In the genomic region with DNA sequence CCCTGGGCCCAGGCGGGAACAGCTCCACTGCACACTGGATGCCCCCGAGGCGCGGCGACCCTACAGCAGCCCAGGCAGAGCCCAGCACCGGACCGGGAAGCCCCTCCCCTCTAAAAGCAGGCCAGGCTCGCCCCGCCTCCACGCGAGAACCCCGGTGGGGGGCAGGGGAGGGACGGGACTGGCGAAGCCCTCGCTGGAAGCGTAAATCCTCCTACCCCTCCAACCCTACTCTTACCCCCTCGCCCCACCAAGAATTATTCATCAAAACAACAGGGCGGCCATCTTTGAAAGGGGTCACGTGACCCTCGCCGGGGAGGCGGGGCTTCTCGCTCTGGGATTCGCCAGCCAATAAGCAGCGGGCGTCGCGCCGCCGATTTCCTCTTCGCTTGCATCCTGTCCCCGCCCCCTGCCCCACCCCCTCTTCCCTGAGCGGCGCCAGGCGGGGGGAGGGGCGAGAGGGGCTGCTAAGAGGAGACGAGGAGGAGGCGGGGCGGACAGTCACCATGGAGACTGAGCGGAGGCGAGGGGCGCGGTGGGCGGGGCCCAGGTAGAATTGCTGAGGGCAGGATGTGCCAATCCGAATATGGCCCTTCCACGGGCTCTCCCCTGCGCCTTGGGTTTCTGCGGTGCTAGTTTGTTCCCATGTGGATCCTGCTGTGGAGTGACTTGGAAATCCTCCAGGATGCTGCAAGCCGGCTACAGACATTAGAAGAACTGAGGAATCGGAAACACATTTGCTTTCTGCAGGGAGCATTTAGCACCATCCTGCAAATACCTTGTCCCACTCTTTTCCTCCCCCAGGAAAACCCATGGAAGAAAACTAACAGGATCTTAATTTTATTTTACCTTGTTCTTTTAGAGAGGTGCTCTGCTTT, we compare ENCODE assay signal across 8 mouse cellular contexts. TPM values are rescaled to one million over a fixed set of nuclear protein-coding genes. Genes with fewer than 3 reads are reported as not detected.
DNase-seq lines count a peak whose midpoint lies in the region; ATAC-seq and TF ChIP-seq lines count a peak whose summit lies in the region.

Gene Ube4b (minus strand): TSS at position 425 of the 875 bp plus-strand sequence.

- H3K36me3 ChIP-seq in ES-E14 (ENCODE audit: control insufficient read depth, insufficient read depth, low read length, poor library complexity, severe bottlenecking): no peaks in the 10 kb centered on the region; the same call in 1 of the 2 replicates
- H3K36me3 ChIP-seq in forebrain, embryonic 16.5 days (ENCODE audit: control insufficient read depth, insufficient read depth): no peaks in the 10 kb centered on the region
- 0 out of 2 replicates have a peak, but pooled peaks cover 4% of the 10 kb centered on the region for H3K36me3 ChIP-seq in lung, embryonic 14.5 days (ENCODE audit: insufficient read depth)
- no peaks in the 10 kb centered on the region for H3K36me3 ChIP-seq in thymus, adult 2 months (ENCODE audit: control insufficient read depth, insufficient read depth, low read length)

- ATAC-seq in forebrain, embryonic 16.5 days: peak; percentile 93
- peak; percentile 95 for ATAC-seq in lung, embryonic 14.5 days (ENCODE audit: insufficient read depth)

- peaks cover 5% of the 10 kb centered on the region in 2 experiments; a peak in 3 of 4 replicates for H3K4me1 ChIP-seq in ES-E14 (ENCODE audit: control insufficient read depth in 2 of 2, insufficient read depth in 2 of 2, low read length in 2 of 2, poor library complexity in 1 of 2)
- peaks cover 9% of the 10 kb centered on the region for H3K4me1 ChIP-seq in forebrain, embryonic 16.5 days (replicated peaks; ENCODE audit: control insufficient read depth, insufficient read depth, low read length)
- H3K4me1 ChIP-seq in lung, embryonic 14.5 days (ENCODE audit: insufficient read depth): no peaks in the 10 kb centered on the region
- H3K4me1 ChIP-seq in olfactory bulb, adult 2 months (ENCODE audit: control insufficient read depth, insufficient read depth, low read length): peaks cover 4% of the 10 kb centered on the region; the same call in 1 of the 2 replicates
- peaks cover 12% of the 10 kb centered on the region for H3K4me1 ChIP-seq in thymus, adult 2 months (replicated peaks; ENCODE audit: control insufficient read depth, insufficient read depth, low read length)

- intact Hi-C loops in heart, postnatal 36 days (cut with DNase I): no loop called here

- under 1% methylated on average over 46 of the region's 50 CpGs for WGBS in forebrain, embryonic 16.5 days
- under 1% methylated on average over 47 of the region's 50 CpGs for WGBS in lung, embryonic 14.5 days
- under 1% methylated on average over 47 of the region's 50 CpGs for WGBS in olfactory bulb, adult 2 months
- WGBS in thymus, adult 2 months: 2% methylated on average over 49 of the region's 50 CpGs

- peak within 1 kb of the TSS; percentile 72 to 99 for H3K4me3 ChIP-seq in ES-E14 (ENCODE audit: insufficient read depth in 1 of 2, low read depth in 1 of 2, low read length in 2 of 2, poor library complexity in 1 of 2, severe bottlenecking in 1 of 2)
- peak within 1 kb of the TSS; percentile 92 for H3K4me3 ChIP-seq in forebrain, embryonic 16.5 days (replicated peaks; ENCODE audit: low read length)
- H3K4me3 ChIP-seq in layer of hippocampus, adult 2 months: peak within 1 kb of the TSS; percentile 88
- H3K4me3 ChIP-seq in lung, embryonic 14.5 days (ENCODE audit: low read depth, low read length): peak within 1 kb of the TSS; percentile 98
- H3K4me3 ChIP-seq in olfactory bulb, adult 2 months (ENCODE audit: insufficient read depth, low read depth, low read length): peak within 1 kb of the TSS; percentile 96
- H3K4me3 ChIP-seq in thymus, adult 2 months (ENCODE audit: control insufficient read depth, insufficient read depth, low read length): peak within 1 kb of the TSS; percentile 94

- peak within 1 kb of the TSS; percentile 98 for H3K9ac ChIP-seq in ES-E14 (ENCODE audit: insufficient read depth, low read depth, low read length, poor library complexity, severe bottlenecking)
- H3K9ac ChIP-seq in forebrain, embryonic 16.5 days (replicated peaks; ENCODE audit: low read depth, low read length): peak within 1 kb of the TSS; percentile 91
- H3K9ac ChIP-seq in lung, embryonic 14.5 days: peak within 1 kb of the TSS; percentile 94

- peak; percentile 100 for DNase-seq in ES-E14 (ENCODE audit: low read depth, low spot score)
- peak; percentile 97 for DNase-seq in cerebellum, adult 11-12 months
- peak; percentile 95 to 96 for DNase-seq in heart, postnatal 36 days
- peak; percentile 96 to 98 for DNase-seq in layer of hippocampus, adult 2 months (ENCODE audit: low spot score in 2 of 2)
- DNase-seq in lung, embryonic 14.5 days: peak; percentile 100
- DNase-seq in thymus, adult 2 months: peak; percentile 100

- H3K4me2 ChIP-seq in forebrain, embryonic 16.5 days (ENCODE audit: low read length): peak within 1 kb of the TSS; percentile 59
- peak within 1 kb of the TSS; percentile 66 for H3K4me2 ChIP-seq in lung, embryonic 14.5 days

- peak; percentile 60 for TF ChIP-seq POLR2A in olfactory bulb, adult 2 months (IDR thresholded peaks at IDR 0.05; ENCODE audit: insufficient read depth, low read depth, low read length)
- TF ChIP-seq POLR2A in thymus, adult 2 months (IDR thresholded peaks at IDR 0.05; ENCODE audit: control insufficient read depth, extremely low read depth, insufficient read depth, low read length, poor library complexity): no peak; the same call in 1 of the 2 replicates

- H3K9me3 ChIP-seq in ES-E14 (ENCODE audit: control insufficient read depth, insufficient read depth, low read depth, low read length): no peaks in the 10 kb centered on the region
- no peaks in the 10 kb centered on the region for H3K9me3 ChIP-seq in forebrain, embryonic 16.5 days (ENCODE audit: control insufficient read depth, low read length)
- no peaks in the 10 kb centered on the region for H3K9me3 ChIP-seq in lung, embryonic 14.5 days (ENCODE audit: low read depth, low read length)

- H3K27me3 ChIP-seq in forebrain, embryonic 16.5 days (replicated peaks; ENCODE audit: control insufficient read depth, insufficient read depth, low read length): no peaks in the 10 kb centered on the region
- H3K27me3 ChIP-seq in lung, embryonic 14.5 days (ENCODE audit: insufficient read depth, low read length): no peaks in the 10 kb centered on the region
- no peaks in the 10 kb centered on the region for H3K27me3 ChIP-seq in thymus, adult 2 months (ENCODE audit: control insufficient read depth, insufficient read depth, low read length)

- H3K27ac ChIP-seq in ES-E14 (ENCODE audit: insufficient read depth, low read depth, low read length, poor library complexity, severe bottlenecking): peak within 1 kb of the TSS; percentile 97
- peak within 1 kb of the TSS; percentile 98 for H3K27ac ChIP-seq in forebrain, embryonic 16.5 days (ENCODE audit: low read length)
- H3K27ac ChIP-seq in layer of hippocampus, adult 2 months: peak within 1 kb of the TSS; percentile 96
- H3K27ac ChIP-seq in lung, embryonic 14.5 days (ENCODE audit: low read depth): peak within 1 kb of the TSS; percentile 98
- peak within 1 kb of the TSS; percentile 98 for H3K27ac ChIP-seq in olfactory bulb, adult 2 months (ENCODE audit: insufficient read depth, low read depth, low read length)
- H3K27ac ChIP-seq in thymus, adult 2 months (ENCODE audit: control insufficient read depth, insufficient read depth, low read length): peak within 1 kb of the TSS; percentile 84

- in situ Hi-C loops in ES-E14 (cut with MboI; ENCODE audit: low sequenced_read_pairs in 2 of 2, unreplicated experiment in 2 of 2): no loop called here

- no peak for TF ChIP-seq CTCF in layer of hippocampus, adult 2 months (conservative IDR thresholded peaks at IDR 0.05)
- TF ChIP-seq CTCF in lung, embryonic 14.5 days (IDR thresholded peaks at IDR 0.05; ENCODE audit: low read depth): no peak
- TF ChIP-seq CTCF in olfactory bulb, adult 2 months (IDR thresholded peaks at IDR 0.05; ENCODE audit: insufficient read depth, low read depth, low read length): no peak
- no peak for TF ChIP-seq CTCF in thymus, adult 2 months (IDR thresholded peaks at IDR 0.05; ENCODE audit: borderline replicate concordance, control insufficient read depth, extremely low read depth, insufficient read depth, low read length, poor library complexity)

TF ChIP-seq in ES-E14, 5 proteins besides CTCF, POLR2A, EP300 and RAD21:
- TF ChIP-seq ZNF384 (IDR thresholded peaks at IDR 0.05; ENCODE audit: low read depth, low read length) (no peak), ZC3H11A (IDR thresholded peaks at IDR 0.05; ENCODE audit: borderline replicate concordance, low read depth, low read length) (no peak), HCFC1 (IDR thresholded peaks at IDR 0.05; ENCODE audit: borderline replicate concordance, insufficient read depth, low read length) (no peak), MAFK (IDR thresholded peaks at IDR 0.05; ENCODE audit: insufficient read depth, low read depth, low read length) (no peak), CHD2 (IDR thresholded peaks at IDR 0.05; ENCODE audit: low read depth, low read length) (peak; percentile 54; the same call in 1 of the 2 replicates)

RNA-seq across cellular contexts. Expression of gene Ube4b, which starts in this region (rescaled TPM):
- 72.4 and 78.9 TPM in 2 replicates for total RNA-seq in ES-E14 (2012; rRNA removed)
- polyA plus RNA-seq in forebrain, embryonic 16.5 days (2015; fragmentation: Nextera tagmentation; extraction: Ambion mirVana): 59.8 and 60.7 TPM in 2 replicates
- total RNA-seq in heart, postnatal 36 days (2021): 10 to 100 TPM; 48.6 to 50.6 TPM
- total RNA-seq in layer of hippocampus, adult 2 months (2021): 100 to 1,000 TPM; 105 to 107 TPM
- polyA plus RNA-seq in lung, embryonic 14.5 days (2014; fragmentation: Nextera tagmentation; extraction: Ambion mirVana): 40.0 and 41.3 TPM in 2 replicates
- polyA plus RNA-seq in olfactory bulb, adult 2 months (2012; ENCODE audit: insufficient read depth, insufficient read length, low replicate concordance, missing spikeins): 129 TPM in 1 of 2 replicates, not detected in the other
- polyA plus RNA-seq in thymus, adult 2 months (2012; rRNA removed): 110 and 148 TPM in 2 replicates

Comparison
In these comparisons a context has a peak if more than half of its experiments do, and no peak if none do; other contexts are left out.
1. Peak in every context shown above with its lines: DNase-seq, ATAC-seq, H3K4me3 ChIP-seq and H3K27ac ChIP-seq.